Mouse (Mus musculus): ENCODE results near the gene Atp10a. TPM values are rescaled to one million over a fixed set of nuclear protein-coding genes. Genes with fewer than 3 reads are reported as not detected.

The Atp10a gene
- polyA plus RNA-seq, 2 experiments = 0.42 to 0.60 TPM

- H3K4me2 ChIP-seq (ENCODE audit: low read depth) = no peak overlapping the region
- ATAC-seq (ENCODE audit: insufficient read depth) (no peak), DNase-seq (ENCODE audit: low read depth in 3 of 3, low spot score in 3 of 3) (no peak)
- TF ChIP-seq EP300 (IDR thresholded peaks at IDR 0.05; ENCODE audit: low read depth) (no peak), CTCF (IDR thresholded peaks at IDR 0.05; ENCODE audit: low read depth) (no peak)
- H3K9ac ChIP-seq (replicated peaks) = no peak overlapping the region
- H3K27ac ChIP-seq = no peak overlapping the region
- no peaks in the 10 kb centered on the region for H3K4me1 ChIP-seq (replicated peaks; ENCODE audit: control insufficient read depth in 2 of 2, insufficient read depth in 2 of 2, low read length in 1 of 2)
- no peaks in the 10 kb centered on the region for H3K27me3 ChIP-seq (ENCODE audit: control insufficient read depth, insufficient read depth, low read length)
- WGBS (ENCODE audit: insufficient replicate concordance) = 51% methylated on average over 3 of the region's 3 CpGs
- H3K36me3 ChIP-seq (replicated peaks; ENCODE audit: control insufficient read depth, insufficient read depth, low read depth) = no peaks in the 10 kb centered on the region
- no peak overlapping the region for H3K4me3 ChIP-seq (ENCODE audit: insufficient read depth in 1 of 2, low read depth in 2 of 2, low read length in 2 of 2)
- no peaks in the 10 kb centered on the region for H3K9me3 ChIP-seq (ENCODE audit: control insufficient read depth, low read length)
Observed at GRCm38 (mm10) chr7:58709306-58709705, 53.3 kb downstream of the Atp10a start.

DNA sequence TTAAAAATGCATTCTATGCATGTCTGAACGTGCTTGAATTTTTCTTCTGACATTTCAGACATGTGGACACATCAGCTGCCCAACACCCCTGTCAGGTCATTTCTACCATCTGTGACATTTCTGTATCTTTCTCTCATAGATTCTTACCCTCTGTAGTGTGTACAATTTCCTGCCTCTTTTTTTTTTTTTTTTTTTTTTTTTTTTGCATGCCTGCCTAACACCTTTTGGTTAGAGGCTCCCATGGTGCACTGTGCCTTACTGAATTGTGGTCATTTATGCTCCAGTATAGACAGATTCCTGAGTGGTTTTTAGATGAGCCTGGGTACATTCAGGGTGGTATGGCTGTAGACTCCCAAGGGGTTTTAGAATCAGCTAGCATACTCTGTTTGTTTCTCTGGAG, 54.3 kb downstream of the Atp10a start:
- WGBS (ENCODE audit: insufficient replicate concordance) = 41% methylated on average over 1 of the region's 1 CpGs
- TF ChIP-seq CTCF (IDR thresholded peaks at IDR 0.05; ENCODE audit: low read depth) (no peak), EP300 (IDR thresholded peaks at IDR 0.05; ENCODE audit: low read depth) (no peak)
- ATAC-seq (ENCODE audit: insufficient read depth) (no peak), DNase-seq (ENCODE audit: low read depth in 3 of 3, low spot score in 3 of 3) (no peak)
- Histone ChIP-seq H3K4me2 (ENCODE audit: low read depth) (no peak overlapping the region), H3K36me3 (replicated peaks; ENCODE audit: control insufficient read depth, insufficient read depth, low read depth) (no peaks in the 10 kb centered on the region), H3K9me3 (ENCODE audit: control insufficient read depth, low read length) (no peaks in the 10 kb centered on the region), H3K4me3 (ENCODE audit: insufficient read depth in 1 of 2, low read depth in 2 of 2, low read length in 2 of 2) (no peak overlapping the region), H3K4me1 (replicated peaks; ENCODE audit: control insufficient read depth in 2 of 2, insufficient read depth in 2 of 2, low read length in 1 of 2) (no peaks in the 10 kb centered on the region), H3K27ac (no peak overlapping the region), H3K27me3 (ENCODE audit: control insufficient read depth, insufficient read depth, low read length) (no peaks in the 10 kb centered on the region), H3K9ac (replicated peaks) (no peak overlapping the region)

DNA sequence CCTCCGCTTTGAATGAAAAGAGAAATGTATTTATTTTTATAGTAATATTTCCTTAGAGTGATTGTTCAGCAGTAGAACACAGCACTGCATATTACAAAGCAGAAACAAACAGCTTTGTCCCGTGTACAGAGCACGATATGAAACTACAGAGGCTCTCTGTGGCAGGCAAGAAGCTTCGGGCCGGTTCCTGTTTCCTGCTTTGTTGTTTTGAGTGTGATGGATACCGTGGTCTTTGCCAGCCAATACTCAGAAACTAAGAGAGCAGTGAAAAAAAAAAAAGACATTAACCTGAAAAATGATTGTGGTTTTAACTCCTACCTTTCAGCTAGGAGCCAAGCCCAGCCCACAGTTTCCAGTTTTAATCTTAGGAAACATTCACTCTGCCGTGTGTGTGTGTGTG, 55.8 kb downstream of the Atp10a start:
- Histone ChIP-seq H3K36me3 (replicated peaks; ENCODE audit: control insufficient read depth, insufficient read depth, low read depth) (no peaks in the 10 kb centered on the region), H3K4me1 (replicated peaks; ENCODE audit: control insufficient read depth in 2 of 2, insufficient read depth in 2 of 2, low read length in 1 of 2) (no peaks in the 10 kb centered on the region; a peak in 1 of 4 replicates), H3K27me3 (ENCODE audit: control insufficient read depth, insufficient read depth, low read length) (no peaks in the 10 kb centered on the region), H3K27ac (no peak overlapping the region), H3K4me3 (ENCODE audit: insufficient read depth in 1 of 2, low read depth in 2 of 2, low read length in 2 of 2) (no peak overlapping the region), H3K9ac (replicated peaks) (no peak overlapping the region), H3K4me2 (ENCODE audit: low read depth) (no peak overlapping the region), H3K9me3 (ENCODE audit: control insufficient read depth, low read length) (no peaks in the 10 kb centered on the region)
- DNase-seq (ENCODE audit: low read depth in 3 of 3, low spot score in 3 of 3) (no peak), ATAC-seq (ENCODE audit: insufficient read depth) (no peak)
- TF ChIP-seq CTCF (IDR thresholded peaks at IDR 0.05; ENCODE audit: low read depth) (no peak), EP300 (IDR thresholded peaks at IDR 0.05; ENCODE audit: low read depth) (no peak)
- 32% methylated on average over 7 of the region's 7 CpGs for WGBS (ENCODE audit: insufficient replicate concordance)

GRCm38 (mm10) chr7:58715576-58716144, 59.7 kb downstream of the Atp10a start:
- Histone ChIP-seq H3K27ac (no peak overlapping the region), H3K9ac (replicated peaks) (no peak overlapping the region)
- no peak for ATAC-seq (ENCODE audit: insufficient read depth)

GRCm38 (mm10) chr7:58716626-58717025, 60.7 kb downstream of the Atp10a start:
- Histone ChIP-seq H3K27ac (no peak overlapping the region), H3K4me3 (ENCODE audit: insufficient read depth in 1 of 2, low read depth in 2 of 2, low read length in 2 of 2) (no peak overlapping the region), H3K4me2 (ENCODE audit: low read depth) (no peak overlapping the region), H3K27me3 (ENCODE audit: control insufficient read depth, insufficient read depth, low read length) (no peaks in the 10 kb centered on the region), H3K9me3 (ENCODE audit: control insufficient read depth, low read length) (no peaks in the 10 kb centered on the region), H3K36me3 (replicated peaks; ENCODE audit: control insufficient read depth, insufficient read depth, low read depth) (no peaks in the 10 kb centered on the region), H3K4me1 (replicated peaks; ENCODE audit: control insufficient read depth in 2 of 2, insufficient read depth in 2 of 2, low read length in 1 of 2) (peaks cover 0 to 1% of the 10 kb centered on the region in 2 experiments; a peak in 1 of 4 replicates), H3K9ac (replicated peaks) (no peak overlapping the region)
- TF ChIP-seq EP300 (IDR thresholded peaks at IDR 0.05; ENCODE audit: low read depth) (no peak), CTCF (IDR thresholded peaks at IDR 0.05; ENCODE audit: low read depth) (no peak)
- 69% methylated on average over 3 of the region's 3 CpGs for WGBS (ENCODE audit: insufficient replicate concordance)
- no peak for DNase-seq (ENCODE audit: low read depth in 3 of 3, low spot score in 3 of 3)
- ATAC-seq (ENCODE audit: insufficient read depth) = no peak

More at GRCm38 (mm10) chr7:58715576-58716144, 59.7 kb downstream of the Atp10a start:
- Histone ChIP-seq H3K4me2 (ENCODE audit: low read depth) (no peak overlapping the region), H3K4me1 (replicated peaks; ENCODE audit: control insufficient read depth in 2 of 2, insufficient read depth in 2 of 2, low read length in 1 of 2) (peaks cover 0 to 1% of the 10 kb centered on the region in 2 experiments; a peak in 1 of 4 replicates), H3K4me3 (ENCODE audit: insufficient read depth in 1 of 2, low read depth in 2 of 2, low read length in 2 of 2) (no peak overlapping the region), H3K36me3 (replicated peaks; ENCODE audit: control insufficient read depth, insufficient read depth, low read depth) (no peaks in the 10 kb centered on the region), H3K27me3 (ENCODE audit: control insufficient read depth, insufficient read depth, low read length) (no peaks in the 10 kb centered on the region), H3K9me3 (ENCODE audit: control insufficient read depth, low read length) (no peaks in the 10 kb centered on the region)
- TF ChIP-seq EP300 (IDR thresholded peaks at IDR 0.05; ENCODE audit: low read depth) = no peak
- no peak for TF ChIP-seq CTCF (IDR thresholded peaks at IDR 0.05; ENCODE audit: low read depth)
- no peak for DNase-seq (ENCODE audit: low read depth in 3 of 3, low spot score in 3 of 3)
- 29% methylated on average over 1 of the region's 1 CpGs for WGBS (ENCODE audit: insufficient replicate concordance)

Data from liver, embryonic 14.5 days (tissue).